Mouse (Mus musculus) heart, adult 8-10 months (tissue): ENCODE measurements around the gene Gpr68. TPM values are rescaled to one million over a fixed set of nuclear protein-coding genes. Genes with fewer than 3 reads are reported as not detected.

Source experiments
- DNase-seq: peaks from one replicate; pipeline ENCODE4 v3.0.0; 2022; ENCODE audit warnings: low spot score
- total RNA-seq, 4 experiments: library from RNA; stranded (reverse); gene quantifications; 2 replicates each; pipeline ENCODE4 v1.2.4; 2022

Gene Gpr68
- total RNA-seq, 4 experiments from 2014 or later, result 0.09 to 0.49 (median 0.28) TPM; not detected in 1

- DNase-seq, result no peak
Observed at GRCm38 (mm10) chr12:100871841-100872240, 36.2 kb downstream of the Gpr68 start.

- no peak for DNase-seq
Observed at GRCm38 (mm10) chr12:100871234-100871633, 36.8 kb downstream of the Gpr68 start.

- DNase-seq, result no peak
Observed at GRCm38 (mm10) chr12:100868049-100868622, 39.9 kb downstream of the Gpr68 start.

GRCm38 (mm10) chr12:100867097-100867496, 40.9 kb downstream of the Gpr68 start:
- no peak for DNase-seq

GRCm38 (mm10) chr12:100865509-100866078, 42.4 kb downstream of the Gpr68 start:
- DNase-seq, result no peak

- no peak for DNase-seq
Observed at GRCm38 (mm10) chr12:100865072-100865471, 42.9 kb downstream of the Gpr68 start.

- no peak for DNase-seq
Observed at GRCm38 (mm10) chr12:100862856-100863446, 45.0 kb downstream of the Gpr68 start.

- no peak for DNase-seq
Observed at GRCm38 (mm10) chr12:100862272-100862671, 45.7 kb downstream of the Gpr68 start.

GRCm38 (mm10) chr12:100857791-100858190, 50.2 kb downstream of the Gpr68 start:
- no peak for DNase-seq

- DNase-seq, result no peak
Observed at GRCm38 (mm10) chr12:100856337-100856736, 51.7 kb downstream of the Gpr68 start.

GRCm38 (mm10) chr12:100852370-100852769, 55.6 kb downstream of the Gpr68 start:
- no peak for DNase-seq

- DNase-seq, result peak; percentile 72
Observed at GRCm38 (mm10) chr12:100849421-100850138, 58.4 kb downstream of the Gpr68 start.

- DNase-seq, result no peak
Observed at GRCm38 (mm10) chr12:100847437-100848080, 60.4 kb downstream of the Gpr68 start.

- DNase-seq, result no peak
Observed at GRCm38 (mm10) chr12:100846566-100846965, 61.4 kb downstream of the Gpr68 start.

GRCm38 (mm10) chr12:100845829-100846228, 62.2 kb downstream of the Gpr68 start:
- DNase-seq, result no peak

GRCm38 (mm10) chr12:100844546-100844945, 63.5 kb downstream of the Gpr68 start:
- DNase-seq, result no peak

GRCm38 (mm10) chr12:100843171-100843570, 64.8 kb downstream of the Gpr68 start:
- DNase-seq, result no peak

GRCm38 (mm10) chr12:100841211-100841792, 66.7 kb downstream of the Gpr68 start:
- peak; percentile 83 for DNase-seq

GRCm38 (mm10) chr12:100839926-100840325, 68.1 kb downstream of the Gpr68 start:
- DNase-seq, result no peak

- no peak for DNase-seq
Observed at GRCm38 (mm10) chr12:100839079-100839600, 68.9 kb downstream of the Gpr68 start.

- DNase-seq, result no peak
Observed at GRCm38 (mm10) chr12:100837208-100837607, 70.8 kb downstream of the Gpr68 start.
